Mouse (Mus musculus) C2C12 (cell line): ENCODE measurements at regions not wholly inside any gene's neighbourhood (a gene's known extent, or its start where the extent isn't known, plus 50 kb on each side); places are given as distances from the start of the nearest gene placed in this dataset.

Experiments used
- H3K27me3 ChIP-seq: one replicate; pipeline ENCODE4 v1.6.1; 2011; ENCODE audit not compliant: control insufficient read depth, insufficient read depth, insufficient read length
- H3K36me3 ChIP-seq: one replicate; pipeline ENCODE4 v1.6.1; 2011; ENCODE audit not compliant: control insufficient read depth, insufficient read depth
- H3K4me3 ChIP-seq: one replicate; pipeline ENCODE4 v1.5.1; 2011; ENCODE audit warnings: mild to moderate bottlenecking, control low read depth; ENCODE audit not compliant: poor library complexity, insufficient read depth, severe bottlenecking
- H3K79me2 ChIP-seq: one replicate; pipeline ENCODE4 v1.6.1; 2011; ENCODE audit not compliant: control insufficient read depth, insufficient read depth
- H3K79me3 ChIP-seq: one replicate; pipeline ENCODE4 v1.6.1; 2011; ENCODE audit warnings: low read depth, control low read depth
- H3ac ChIP-seq: one replicate; pipeline ENCODE3; 2011; ENCODE audit warnings: low read depth; ENCODE audit not compliant: control insufficient read depth, insufficient read length
- CEBPB ChIP-seq: IDR thresholded peaks from one replicate; pipeline ENCODE4 v1.6.1; 2011; ENCODE audit warnings: low read depth, mild to moderate bottlenecking, control low read depth, moderate library complexity
- CTCF ChIP-seq: IDR thresholded peaks from one replicate; pipeline ENCODE4 v1.5.1; 2011; ENCODE audit not compliant: control insufficient read depth, insufficient read depth, insufficient read length
- FOSL1 ChIP-seq: IDR thresholded peaks from one replicate; pipeline ENCODE4 v1.8.0; 2011; ENCODE audit warnings: mild to moderate bottlenecking, low read length; ENCODE audit not compliant: poor library complexity, insufficient read depth, severe bottlenecking
- MAX ChIP-seq: IDR thresholded peaks from one replicate; pipeline ENCODE4 v1.6.1; 2011; ENCODE audit warnings: mild to moderate bottlenecking, control low read depth
- MYOD1 ChIP-seq: IDR thresholded peaks from one replicate; pipeline ENCODE4 v1.6.1; 2011; ENCODE audit warnings: low read depth; ENCODE audit not compliant: control insufficient read depth, insufficient read length
- MYOG ChIP-seq: IDR thresholded peaks from one replicate; pipeline ENCODE4 v1.6.1; 2011; ENCODE audit not compliant: control insufficient read depth, insufficient read length; ENCODE audit errors: extremely low read depth
- USF1 ChIP-seq: IDR thresholded peaks from one replicate; pipeline ENCODE4 v1.6.1; 2011; ENCODE audit warnings: low read depth, mild to moderate bottlenecking, control low read depth, moderate library complexity

DNA sequence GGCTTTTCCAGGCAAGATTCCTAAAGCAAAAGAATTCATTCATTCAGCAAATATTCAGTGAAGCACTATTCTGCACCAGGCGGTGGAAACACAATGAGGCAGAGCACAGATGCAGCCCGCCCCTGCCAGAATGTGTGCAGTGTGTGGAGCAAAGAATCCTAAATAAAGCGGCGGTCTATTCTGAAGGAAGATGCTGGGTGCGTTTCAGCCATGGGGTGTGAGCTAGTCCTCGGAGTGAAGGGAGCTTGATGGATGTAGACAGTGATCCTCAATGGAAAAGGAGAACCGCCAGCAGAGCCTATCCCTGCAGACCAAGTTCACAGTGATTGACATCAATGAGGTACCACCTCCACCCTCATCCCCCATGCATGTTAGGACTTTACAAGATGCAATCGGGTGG lies 206.2 kb downstream of the H2al1j start:
- no peaks in the 10 kb centered on the region for H3K79me3 ChIP-seq
- no peaks in the 10 kb centered on the region for H3K79me2 ChIP-seq
- no peak for TF ChIP-seq CEBPB
- TF ChIP-seq USF1 = no peak
- TF ChIP-seq MYOG = no peak
- no peak for TF ChIP-seq MAX
- TF ChIP-seq FOSL1 = no peak
- TF ChIP-seq MYOD1 = no peak
- no peak for TF ChIP-seq CTCF
- H3K4me3 ChIP-seq = no peak overlapping the region
- no peaks in the 10 kb centered on the region for H3K27me3 ChIP-seq
- no peaks in the 10 kb centered on the region for H3K36me3 ChIP-seq
- H3ac ChIP-seq = no peak overlapping the region

DNA sequence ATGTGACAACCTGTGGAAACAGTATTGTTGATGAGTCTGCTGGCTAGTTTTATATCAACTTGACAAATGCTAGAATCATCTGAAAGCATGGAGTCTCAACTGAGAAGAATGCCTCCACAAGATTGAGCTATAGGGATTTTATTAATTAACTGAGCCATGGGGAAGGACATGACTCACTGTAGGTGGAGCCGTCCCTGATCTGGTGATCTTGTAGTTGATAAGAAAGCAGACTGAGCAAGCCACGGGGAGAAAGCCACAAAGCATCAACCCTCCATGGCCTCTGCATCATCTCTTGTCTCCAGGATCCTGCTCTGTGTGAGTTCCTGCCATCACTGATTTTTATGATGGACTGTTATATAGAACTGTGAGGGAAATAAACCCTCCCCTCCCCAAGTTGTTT lies 213.4 kb downstream of the H2al1j start:
- TF ChIP-seq MYOD1 (no peak), USF1 (no peak), MAX (no peak)
- H3K36me3 ChIP-seq = no peaks in the 10 kb centered on the region

DNA sequence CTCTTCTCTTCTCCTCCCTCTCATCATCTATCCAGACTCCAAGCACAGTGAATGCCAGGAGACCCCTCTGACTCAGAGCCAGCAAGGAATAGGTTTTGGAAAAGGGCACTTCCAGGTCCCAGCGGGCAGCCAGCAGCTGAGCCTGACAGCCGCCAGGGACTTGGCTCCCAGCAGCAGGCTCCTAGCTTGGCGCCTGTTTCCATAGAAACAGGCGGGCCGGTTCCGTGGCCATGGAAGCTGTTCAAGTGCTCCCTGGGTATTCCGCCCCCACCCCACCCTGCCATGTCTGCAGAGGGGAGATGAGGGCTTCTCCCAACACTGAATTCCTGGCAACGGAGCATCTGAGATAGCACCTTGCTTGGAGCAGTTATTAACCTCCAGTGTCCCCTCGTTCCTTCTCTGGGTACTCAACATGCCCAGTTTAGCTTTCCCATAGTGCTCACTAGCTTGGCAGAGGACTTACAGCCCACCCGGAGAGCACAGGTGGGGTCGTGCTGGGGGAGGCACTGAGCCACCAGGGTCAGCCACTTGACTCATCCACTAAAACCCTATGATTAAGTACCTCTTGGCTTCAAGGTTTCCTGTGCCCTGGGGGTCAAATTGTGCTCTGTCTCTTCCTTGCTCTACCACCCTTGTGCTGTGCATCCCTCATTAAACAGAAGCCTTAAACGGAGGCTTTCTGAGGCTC lies 222.7 kb downstream of the H2al1j start:
- Histone ChIP-seq H3K79me3 (no peaks in the 10 kb centered on the region), H3ac (no peak overlapping the region), H3K27me3 (no peaks in the 10 kb centered on the region), H3K79me2 (no peaks in the 10 kb centered on the region), H3K36me3 (no peaks in the 10 kb centered on the region), H3K4me3 (no peak overlapping the region)
- no peak for TF ChIP-seq FOSL1
- no peak for TF ChIP-seq MYOG
- TF ChIP-seq CTCF = no peak
- TF ChIP-seq CEBPB = no peak
- TF ChIP-seq USF1 = no peak
- TF ChIP-seq MAX = no peak
- no peak for TF ChIP-seq MYOD1

More for the DNA sequence above, 213.4 kb downstream of the H2al1j start:
- Histone ChIP-seq H3K79me3 (no peaks in the 10 kb centered on the region), H3K27me3 (no peaks in the 10 kb centered on the region), H3K79me2 (no peaks in the 10 kb centered on the region), H3ac (no peak overlapping the region), H3K4me3 (no peak overlapping the region)

DNA sequence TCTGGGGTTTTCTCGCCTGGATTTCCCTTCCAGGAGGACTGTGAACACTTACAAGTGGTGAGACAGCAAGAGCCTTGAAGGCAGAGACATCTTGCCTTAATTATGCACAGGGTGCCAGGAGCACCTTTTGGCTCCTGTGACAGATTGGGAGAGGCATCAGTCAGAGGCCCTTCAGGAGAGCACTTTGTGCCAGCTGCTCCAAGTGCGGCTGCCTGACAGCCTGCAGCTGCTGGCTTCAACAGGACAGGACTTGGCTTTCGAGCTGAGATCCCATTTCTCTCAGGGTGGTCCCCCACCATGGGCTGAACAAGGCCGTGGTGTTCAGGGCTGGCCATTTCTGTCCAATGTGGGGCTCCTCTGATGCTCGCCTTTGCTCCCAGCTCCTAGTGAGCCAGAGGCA lies 224.6 kb downstream of the H2al1j start:
- H3K27me3 ChIP-seq = no peaks in the 10 kb centered on the region

GRCm38 (mm10) chrX:11555035-11555570 lies 227.5 kb downstream of the H2al1j start:
- H3K79me3 ChIP-seq = no peaks in the 10 kb centered on the region
- H3K36me3 ChIP-seq = no peaks in the 10 kb centered on the region
- H3K79me2 ChIP-seq = no peaks in the 10 kb centered on the region
- no peak overlapping the region for H3K4me3 ChIP-seq
- H3ac ChIP-seq = no peak overlapping the region
- no peak for TF ChIP-seq MYOD1
- TF ChIP-seq CTCF = no peak
- no peak for TF ChIP-seq MAX
- no peak for TF ChIP-seq FOSL1
- no peak for TF ChIP-seq CEBPB
- no peak for TF ChIP-seq USF1
- TF ChIP-seq MYOG = no peak
- H3K27me3 ChIP-seq = no peaks in the 10 kb centered on the region

More for the DNA sequence above, 224.6 kb downstream of the H2al1j start:
- no peaks in the 10 kb centered on the region for H3K79me3 ChIP-seq
- no peaks in the 10 kb centered on the region for H3K36me3 ChIP-seq
- no peak overlapping the region for H3ac ChIP-seq
- no peak for TF ChIP-seq CEBPB
- TF ChIP-seq MYOD1 = no peak
- TF ChIP-seq MAX = no peak
- TF ChIP-seq USF1 = no peak
- no peak for TF ChIP-seq MYOG
- no peak for TF ChIP-seq FOSL1
- TF ChIP-seq CTCF = no peak
- H3K4me3 ChIP-seq = no peak overlapping the region
- no peaks in the 10 kb centered on the region for H3K79me2 ChIP-seq
